Mouse (Mus musculus) brain, adult 2 months (tissue): ENCODE data around the gene Zdhhc12.
"Not testable (repeated sequence)": the region's sequence is repeated elsewhere in the genome, so short reads cannot be mapped to it uniquely, and the experiment has no call there.

Experiments
- DNase-seq: peaks from one replicate; pipeline ENCODE4 v3.0.0; 2011; ENCODE audit warnings: low read depth, low spot score

Zdhhc12 gene

GRCm38 (mm10) chr2:30093471-30094207 lies at the start of gene Zdhhc12:
Zdhhc12 (minus strand) TSS chr2:30093648.
- DNase-seq: peak; percentile 96

GRCm38 (mm10) chr2:30140021-30140420 lies 46.6 kb upstream of the Zdhhc12 start:
- peak; percentile 87 for DNase-seq

DNA sequence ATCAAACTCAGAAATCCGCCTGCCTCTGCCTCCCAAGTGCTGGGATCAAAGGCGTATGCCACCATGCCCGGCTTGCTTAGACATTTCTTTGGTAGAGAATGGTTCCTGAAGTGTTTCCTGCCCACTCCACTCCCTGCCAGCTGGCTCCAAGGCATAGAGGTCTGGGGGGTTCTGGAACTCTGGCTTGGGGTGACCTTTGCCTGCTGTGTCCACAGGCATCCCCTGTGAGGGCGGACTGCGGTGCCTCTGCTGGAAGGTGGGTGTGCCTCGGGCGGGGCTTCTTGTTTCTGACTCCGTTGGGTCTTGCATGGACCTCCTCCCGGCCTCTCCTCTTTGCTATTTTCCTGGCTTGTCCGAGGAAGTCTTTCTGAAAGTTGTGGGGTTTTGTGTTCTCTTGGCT lies 43.0 kb upstream of the Zdhhc12 start:
- DNase-seq: no peak

DNA sequence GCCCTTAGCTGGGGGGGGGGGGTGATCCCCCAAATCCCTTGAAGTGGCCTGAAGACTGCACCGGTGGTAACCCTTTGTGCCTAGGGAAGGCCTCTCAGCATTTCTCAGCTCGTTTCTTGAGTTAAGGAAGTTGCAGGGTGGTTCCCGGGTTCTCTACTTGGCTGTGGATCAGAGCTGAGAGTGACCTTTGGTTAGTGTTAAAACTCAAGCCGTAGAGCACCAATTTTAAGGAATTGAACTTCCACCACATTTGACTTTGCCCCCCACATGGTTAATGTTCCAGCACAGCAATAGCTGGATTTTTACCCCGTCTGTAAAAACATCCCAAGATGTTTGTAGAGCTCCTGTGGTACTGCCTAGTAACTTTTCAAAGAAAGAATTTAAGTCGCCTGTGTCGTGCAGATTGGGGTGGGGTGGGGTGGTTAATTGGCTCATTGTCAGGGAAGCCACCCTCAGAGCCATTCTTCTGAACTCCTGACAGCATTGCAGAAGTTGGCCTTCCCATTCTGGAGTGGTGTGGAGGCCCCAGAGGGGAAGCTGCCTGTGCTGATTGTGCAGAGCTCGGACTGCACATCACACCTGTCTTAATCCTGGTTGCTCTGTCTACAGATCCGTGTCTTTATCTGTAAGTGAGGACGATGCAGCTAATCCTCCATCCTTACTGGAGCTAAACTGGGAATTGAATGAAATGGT lies 41.6 kb upstream of the Zdhhc12 start:
- DNase-seq: no peak

DNA sequence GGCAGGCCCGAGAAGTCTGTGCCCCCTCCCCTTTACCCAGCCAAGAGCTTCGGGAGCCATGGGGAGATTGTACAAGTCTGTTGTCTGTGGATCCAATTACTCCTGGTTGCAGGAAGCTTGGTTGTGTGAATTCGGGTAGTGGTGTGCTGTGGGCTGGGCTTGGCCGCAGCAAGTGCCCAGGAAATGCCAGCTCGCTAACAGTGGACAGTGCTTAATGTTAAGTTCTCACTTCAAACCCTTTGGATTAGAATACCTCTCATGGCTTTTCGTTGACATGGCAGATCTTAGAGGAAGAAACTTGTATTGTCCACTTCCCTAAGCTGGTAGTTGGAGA lies 40.9 kb upstream of the Zdhhc12 start:
- no peak for DNase-seq

- peak; percentile 97 for DNase-seq
Observed at GRCm38 (mm10) chr2:30133613-30134377, 40.3 kb upstream of the Zdhhc12 start, which contains the start of gene Tbc1d13. Tbc1d13 (plus strand) TSS chr2:30133746.

- DNase-seq: no peak
Observed at GRCm38 (mm10) chr2:30132801-30133612, 39.6 kb upstream of the Zdhhc12 start.

DNA sequence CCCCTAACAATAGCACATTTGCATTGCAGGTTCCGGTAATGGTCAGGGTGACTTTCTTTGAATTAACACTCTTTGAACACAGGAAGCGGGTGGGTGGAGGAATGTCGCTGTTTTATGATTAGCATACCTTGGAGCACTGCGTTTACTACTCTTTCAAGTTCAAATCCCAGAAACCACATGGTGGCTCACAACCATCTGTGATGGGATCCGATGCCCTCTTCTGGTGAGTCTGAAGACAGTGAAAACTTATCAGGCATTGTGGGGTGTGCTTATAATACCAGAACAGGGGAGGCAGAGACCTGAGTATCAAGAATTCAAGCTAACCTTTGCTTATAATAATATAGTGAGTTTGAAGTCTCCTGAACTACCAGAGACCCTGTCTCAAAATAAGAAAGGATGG lies 37.8 kb upstream of the Zdhhc12 start:
- DNase-seq: not testable (repeated sequence)

- no peak for DNase-seq
Observed at GRCm38 (mm10) chr2:30130156-30130555, 36.7 kb upstream of the Zdhhc12 start.

DNA sequence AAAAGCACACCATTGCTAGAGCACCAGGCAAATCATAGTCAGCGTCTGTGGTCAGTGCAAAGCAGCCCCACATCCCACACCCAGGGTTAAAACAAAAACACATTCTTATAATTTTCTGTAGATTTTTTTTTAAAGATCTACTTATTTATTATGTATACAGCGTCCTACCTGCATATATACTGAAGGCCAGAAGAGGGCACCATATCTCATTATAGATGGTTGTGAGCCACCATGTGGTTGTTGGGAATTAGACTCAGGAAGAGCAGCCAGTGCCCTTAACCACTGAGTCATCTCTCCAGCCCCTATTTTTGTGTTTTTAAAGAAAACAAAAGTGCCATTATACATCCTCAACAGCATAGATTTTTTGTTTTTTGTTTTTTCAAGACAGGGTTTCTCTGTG lies 35.3 kb upstream of the Zdhhc12 start:
- peak; percentile 81 for DNase-seq

- DNase-seq: peak; percentile 99
Observed at GRCm38 (mm10) chr2:30124472-30125274, 31.2 kb upstream of the Zdhhc12 start, which contains the start of gene Zer1. Zer1 (minus strand) TSS chr2:30124585.

- peak; percentile 36 for DNase-seq
Observed at GRCm38 (mm10) chr2:30123729-30124471, 30.5 kb upstream of the Zdhhc12 start.

GRCm38 (mm10) chr2:30122766-30123165 lies 29.3 kb upstream of the Zdhhc12 start:
- peak; percentile 59 for DNase-seq

DNA sequence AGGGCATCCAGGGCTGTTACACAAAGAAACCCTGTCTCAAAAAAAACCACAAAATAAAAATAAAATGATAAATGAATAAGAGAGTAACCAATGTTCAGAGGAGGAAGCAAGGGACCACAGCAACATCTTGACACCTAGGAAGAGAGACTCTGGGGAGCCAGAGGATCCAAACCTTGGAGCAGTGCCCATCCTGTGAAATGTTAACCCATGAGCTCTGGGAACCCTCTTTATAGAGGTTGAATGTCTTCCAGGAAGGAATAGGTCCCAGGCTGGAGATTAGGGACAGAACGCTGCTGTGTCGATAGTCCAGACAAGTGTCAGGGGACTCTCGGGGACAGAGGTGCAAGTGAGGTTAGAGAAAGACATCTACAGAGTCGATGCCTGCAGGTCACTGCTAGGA lies 26.8 kb upstream of the Zdhhc12 start:
- no peak for DNase-seq

DNA sequence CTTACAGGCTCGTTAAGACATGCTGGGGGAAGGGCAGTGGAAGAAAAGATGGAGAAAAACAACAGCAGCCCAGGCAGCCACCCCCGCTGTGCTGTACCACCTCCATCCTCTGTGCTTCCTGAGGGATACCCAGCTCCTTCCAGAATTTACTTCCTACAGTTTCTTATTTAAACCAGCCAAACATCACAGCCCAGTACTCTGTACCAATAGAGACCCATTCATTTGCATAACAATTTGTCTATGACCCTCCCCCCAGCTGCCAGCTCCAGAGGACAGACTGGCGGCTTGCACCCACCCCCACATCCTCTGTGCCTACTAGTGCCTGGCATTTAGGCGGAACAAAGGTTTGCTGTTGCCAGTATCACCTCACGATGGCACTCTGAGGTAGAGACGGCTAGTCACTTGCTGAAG lies 26.2 kb upstream of the Zdhhc12 start:
- DNase-seq: peak; percentile 92

GRCm38 (mm10) chr2:30112564-30112963 lies 19.1 kb upstream of the Zdhhc12 start:
- DNase-seq: no peak

- DNase-seq: no peak
Observed at GRCm38 (mm10) chr2:30111500-30111899, 18.1 kb upstream of the Zdhhc12 start.

GRCm38 (mm10) chr2:30108260-30108659 lies 14.8 kb upstream of the Zdhhc12 start:
- no peak for DNase-seq

DNA sequence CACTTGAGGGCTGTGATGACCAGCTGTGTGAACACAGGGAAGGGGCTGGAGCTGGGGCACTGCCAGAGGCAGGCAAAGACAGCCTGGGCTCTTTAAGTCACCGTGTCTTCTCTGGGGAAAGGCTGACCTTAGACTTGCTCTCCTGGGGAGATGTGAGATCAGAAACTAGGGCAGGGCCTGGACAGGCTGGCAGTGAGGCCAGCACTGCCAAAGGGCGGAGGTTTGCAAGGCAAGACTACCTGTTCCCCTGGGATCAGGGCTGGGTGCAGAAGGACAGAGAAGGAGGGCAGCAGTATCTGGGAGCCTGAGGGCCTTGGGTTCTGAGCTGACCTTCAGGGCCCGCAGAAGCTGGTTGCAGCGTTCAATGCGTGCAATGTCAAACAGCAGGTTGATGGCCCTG lies 14.2 kb upstream of the Zdhhc12 start:
- DNase-seq: no peak

GRCm38 (mm10) chr2:30106364-30106763 lies 12.9 kb upstream of the Zdhhc12 start:
- peak; percentile 62 for DNase-seq
